Mouse (Mus musculus): ENCODE results near the gene Frs3.
"Not testable (repeated sequence)": the region's sequence is repeated elsewhere in the genome, so short reads cannot be mapped to it uniquely, and the experiment has no call there.

Frs3 gene

GRCm38 (mm10) chr17:47688608-47689575 is at the start of gene Frs3:
TSS of gene Frs3 (plus strand) at chr17:47689030.
- in situ Hi-C loops (cut with MboI; ENCODE audit: low pct_unique_long_range_greater_than_20kb in 1 of 2, low sequenced_read_pairs in 2 of 2, unreplicated experiment in 1 of 2) = no loop called here

- in situ Hi-C loops (cut with MboI; ENCODE audit: low pct_unique_long_range_greater_than_20kb in 1 of 2, low sequenced_read_pairs in 2 of 2, unreplicated experiment in 1 of 2) = no loop called here
Measured at GRCm38 (mm10) chr17:47642992-47643391, 45.8 kb upstream of the Frs3 start.

DNA sequence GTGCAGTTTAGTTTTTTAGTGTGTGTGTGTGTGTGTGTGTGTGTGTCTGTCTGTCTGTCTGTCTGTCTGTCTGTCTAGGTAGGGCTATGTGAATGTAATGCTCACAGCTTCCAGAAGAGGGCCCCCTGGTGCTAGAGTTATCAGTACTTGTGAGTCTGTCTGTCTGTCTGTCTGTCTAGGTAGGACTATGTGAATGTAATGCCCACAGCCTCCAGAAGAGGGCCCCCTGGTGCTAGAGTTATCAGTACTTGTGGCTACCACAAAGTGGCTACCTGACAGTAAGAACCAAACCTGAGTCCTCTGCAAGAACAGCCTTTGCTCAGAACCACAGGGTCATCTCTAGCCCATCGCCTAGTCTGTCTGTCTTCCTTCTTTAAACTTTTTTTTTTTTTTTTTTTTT is 42.1 kb upstream of the Frs3 start:
- in situ Hi-C loops (cut with MboI; ENCODE audit: low pct_unique_long_range_greater_than_20kb in 1 of 2, low sequenced_read_pairs in 2 of 2, unreplicated experiment in 1 of 2) = no loop called here

GRCm38 (mm10) chr17:47648966-47649365 is 39.9 kb upstream of the Frs3 start:
- in situ Hi-C loops (cut with MboI; ENCODE audit: low pct_unique_long_range_greater_than_20kb in 1 of 2, low sequenced_read_pairs in 2 of 2, unreplicated experiment in 1 of 2) = no loop called here

GRCm38 (mm10) chr17:47651953-47652352 is 36.9 kb upstream of the Frs3 start:
- in situ Hi-C loops (cut with MboI; ENCODE audit: low pct_unique_long_range_greater_than_20kb in 1 of 2, low sequenced_read_pairs in 2 of 2, unreplicated experiment in 1 of 2) = no loop called here

DNA sequence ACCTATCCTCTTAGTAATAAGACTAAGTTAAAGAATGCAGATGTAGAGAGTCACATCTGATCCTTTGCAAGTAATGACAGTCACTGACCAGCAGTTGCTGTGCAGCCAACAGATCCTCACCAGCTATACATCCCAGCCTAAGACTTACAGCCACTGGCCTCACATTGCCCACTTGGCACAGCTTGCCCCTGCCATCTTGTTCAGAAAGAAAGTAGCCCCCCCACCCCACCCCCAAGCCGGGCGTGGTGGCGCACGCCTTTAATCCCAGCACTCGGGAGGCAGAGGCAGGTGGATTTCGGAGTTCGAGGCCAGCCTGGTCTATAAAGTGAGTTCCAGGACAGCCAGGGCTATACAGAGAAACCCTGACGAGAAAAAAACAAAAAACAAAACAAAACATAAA is 34.5 kb upstream of the Frs3 start:
- in situ Hi-C loops (cut with MboI; ENCODE audit: low pct_unique_long_range_greater_than_20kb in 1 of 2, low sequenced_read_pairs in 2 of 2, unreplicated experiment in 1 of 2) = not testable (repeated sequence)

GRCm38 (mm10) chr17:47655697-47656096 is 33.1 kb upstream of the Frs3 start:
- in situ Hi-C loops (cut with MboI; ENCODE audit: low pct_unique_long_range_greater_than_20kb in 1 of 2, low sequenced_read_pairs in 2 of 2, unreplicated experiment in 1 of 2) = no loop called here

DNA sequence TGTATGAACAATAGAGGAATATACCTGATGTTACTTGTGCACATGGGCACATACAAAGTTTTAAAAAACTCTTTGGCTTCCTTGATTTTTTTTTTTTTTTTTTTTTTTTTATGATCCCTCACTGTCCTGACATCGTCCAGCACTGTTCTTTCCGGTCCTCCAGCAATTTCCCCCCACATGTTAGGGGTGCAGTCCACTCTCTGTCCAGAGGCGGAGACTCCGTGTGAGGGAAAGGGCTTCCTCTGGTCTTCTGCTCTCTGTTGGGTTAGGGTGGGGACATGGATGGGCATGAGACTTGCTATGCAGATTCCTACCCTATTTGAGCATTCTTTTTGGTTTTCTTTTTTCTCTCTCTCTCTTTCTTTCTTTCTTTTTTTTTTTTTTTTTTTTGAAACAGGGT is 30.9 kb upstream of the Frs3 start:
- in situ Hi-C loops (cut with MboI; ENCODE audit: low pct_unique_long_range_greater_than_20kb in 1 of 2, low sequenced_read_pairs in 2 of 2, unreplicated experiment in 1 of 2) = no loop called here

- in situ Hi-C loops (cut with MboI; ENCODE audit: low pct_unique_long_range_greater_than_20kb in 1 of 2, low sequenced_read_pairs in 2 of 2, unreplicated experiment in 1 of 2) = no loop called here
Measured at GRCm38 (mm10) chr17:47658741-47659243, 30.0 kb upstream of the Frs3 start.

DNA sequence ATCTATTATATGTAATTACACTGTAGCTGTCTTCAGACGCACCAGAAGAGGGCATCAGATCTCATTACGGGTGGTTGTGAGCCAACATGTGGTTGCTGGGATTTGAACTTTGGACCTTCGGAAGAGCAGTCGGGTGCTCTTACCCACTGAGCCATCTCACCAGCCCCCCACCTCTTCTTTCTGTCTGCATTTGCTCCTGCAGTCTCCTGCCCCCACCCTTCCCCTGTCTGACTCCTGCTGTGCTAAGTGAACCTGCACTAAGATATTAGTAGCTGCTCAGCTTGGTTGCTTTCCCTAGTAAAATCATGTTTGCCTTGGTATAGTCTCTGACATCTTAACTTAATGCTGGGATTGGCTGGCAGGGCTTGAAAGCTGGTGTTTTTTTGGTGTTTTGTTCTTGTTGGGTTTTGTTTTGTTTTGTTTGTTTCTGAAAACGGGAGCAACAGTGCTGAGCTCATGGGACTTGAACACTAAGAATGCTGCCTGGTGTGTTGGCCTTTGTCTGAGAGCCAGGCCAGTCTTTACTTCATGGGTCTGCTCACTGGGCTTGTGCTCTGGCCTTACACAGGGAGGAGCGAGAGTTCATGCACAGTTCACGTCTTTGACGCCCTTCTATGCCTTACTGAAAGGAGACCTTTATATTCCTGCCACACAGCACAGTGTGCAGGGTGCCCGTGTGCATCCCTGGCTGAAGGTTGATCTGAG is 25.7 kb upstream of the Frs3 start:
- in situ Hi-C loops (cut with MboI; ENCODE audit: low pct_unique_long_range_greater_than_20kb in 1 of 2, low sequenced_read_pairs in 2 of 2, unreplicated experiment in 1 of 2) = no loop called here

- in situ Hi-C loops (cut with MboI; ENCODE audit: low pct_unique_long_range_greater_than_20kb in 1 of 2, low sequenced_read_pairs in 2 of 2, unreplicated experiment in 1 of 2) = no loop called here
Measured at GRCm38 (mm10) chr17:47664474-47664873, 24.4 kb upstream of the Frs3 start.

- in situ Hi-C loops (cut with MboI; ENCODE audit: low pct_unique_long_range_greater_than_20kb in 1 of 2, low sequenced_read_pairs in 2 of 2, unreplicated experiment in 1 of 2) = no loop called here
Measured at GRCm38 (mm10) chr17:47669166-47669565, 19.7 kb upstream of the Frs3 start.

DNA sequence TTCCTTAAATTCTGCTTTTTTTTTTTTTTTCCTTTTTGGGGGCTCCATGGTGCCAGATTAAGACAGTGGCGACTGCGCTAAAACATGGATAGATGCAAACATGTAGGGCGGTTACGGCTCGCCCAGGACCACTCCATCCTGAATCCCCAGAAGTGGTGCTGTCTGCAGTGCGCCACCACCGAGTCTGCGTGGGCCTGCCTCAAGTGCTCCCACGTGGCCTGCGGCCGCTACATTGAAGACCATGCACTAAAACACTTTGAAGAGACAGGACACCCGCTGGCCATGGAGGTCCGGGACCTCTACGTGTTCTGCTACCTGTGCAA is 16.9 kb upstream of the Frs3 start:
- in situ Hi-C loops (cut with MboI; ENCODE audit: low pct_unique_long_range_greater_than_20kb in 1 of 2, low sequenced_read_pairs in 2 of 2, unreplicated experiment in 1 of 2) = no loop called here

- in situ Hi-C loops (cut with MboI; ENCODE audit: low pct_unique_long_range_greater_than_20kb in 1 of 2, low sequenced_read_pairs in 2 of 2, unreplicated experiment in 1 of 2) = no loop called here
Measured at GRCm38 (mm10) chr17:47672311-47673111, 16.3 kb upstream of the Frs3 start.

GRCm38 (mm10) chr17:47676581-47676980 is 12.2 kb upstream of the Frs3 start:
- in situ Hi-C loops (cut with MboI; ENCODE audit: low pct_unique_long_range_greater_than_20kb in 1 of 2, low sequenced_read_pairs in 2 of 2, unreplicated experiment in 1 of 2) = no loop called here

DNA sequence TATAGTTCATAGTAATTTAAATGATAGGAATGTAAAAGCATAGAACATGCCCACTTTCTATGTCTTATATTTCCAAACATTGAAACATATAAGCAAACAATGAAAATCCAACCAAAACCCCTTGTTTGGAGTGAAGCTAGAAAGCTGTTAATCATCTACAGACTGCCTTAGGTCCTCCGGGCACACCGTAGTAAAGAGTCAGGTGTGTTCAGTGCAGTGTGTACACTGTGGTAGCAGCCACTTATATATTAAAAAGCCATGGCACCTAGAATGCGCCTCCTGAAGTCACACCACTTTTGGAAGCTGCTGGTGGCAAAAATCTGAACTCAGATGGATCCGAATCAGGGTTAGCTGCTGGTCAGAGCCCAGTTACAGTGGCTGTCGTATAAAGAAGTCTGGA is 10.6 kb upstream of the Frs3 start:
- in situ Hi-C loops (cut with MboI; ENCODE audit: low pct_unique_long_range_greater_than_20kb in 1 of 2, low sequenced_read_pairs in 2 of 2, unreplicated experiment in 1 of 2) = no loop called here

GRCm38 (mm10) chr17:47678702-47679101 is 10.1 kb upstream of the Frs3 start:
- in situ Hi-C loops (cut with MboI; ENCODE audit: low pct_unique_long_range_greater_than_20kb in 1 of 2, low sequenced_read_pairs in 2 of 2, unreplicated experiment in 1 of 2) = no loop called here

DNA sequence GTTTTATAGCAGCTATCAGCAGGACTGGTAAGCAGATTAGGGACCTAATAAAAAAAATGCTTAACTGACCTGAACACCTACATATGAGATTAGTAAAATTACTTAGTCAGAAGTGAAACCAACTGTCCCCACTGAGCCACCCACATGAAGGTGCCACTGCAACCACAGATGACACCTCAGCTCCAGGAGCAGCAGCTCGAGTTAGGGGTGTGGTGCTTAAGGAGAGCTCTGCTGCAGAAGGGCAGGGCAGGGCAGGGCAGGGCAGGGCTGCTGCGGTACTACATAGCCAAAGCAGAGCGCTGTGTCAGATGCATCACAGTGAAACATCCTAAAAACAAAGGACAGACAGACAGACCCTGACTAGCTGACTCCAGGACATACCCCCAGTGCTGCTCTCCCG is 6.0 kb upstream of the Frs3 start:
- in situ Hi-C loops (cut with MboI; ENCODE audit: low pct_unique_long_range_greater_than_20kb in 1 of 2, low sequenced_read_pairs in 2 of 2, unreplicated experiment in 1 of 2) = no loop called here
